Mouse (Mus musculus) myocyte (in vitro differentiated cells): ENCODE data around the gene Rpl11.

Source experiments
- CEBPB ChIP-seq: IDR thresholded peaks from 2 replicates; pipeline ENCODE4 v1.6.1; 2011; ENCODE audit warnings: mild to moderate bottlenecking, moderate library complexity; ENCODE audit not compliant: poor library complexity, insufficient read depth, severe bottlenecking
- E2F4 ChIP-seq: IDR thresholded peaks from one replicate; pipeline ENCODE4 v1.6.1; 2011; ENCODE audit warnings: mild to moderate bottlenecking, control low read depth, moderate library complexity; ENCODE audit not compliant: insufficient read depth
- MAX ChIP-seq: IDR thresholded peaks from one replicate; pipeline ENCODE4 v1.6.1; 2011; ENCODE audit warnings: low read depth, mild to moderate bottlenecking, control low read depth
- MYOD1 ChIP-seq, 3 experiments: IDR thresholded peaks; one replicate each; pipeline ENCODE4 v1.6.1; 2011; ENCODE audit warnings: control low read depth in 2 of 3, low read depth in 2 of 3, mild to moderate bottlenecking in 2 of 3, moderate library complexity in 1 of 3; ENCODE audit not compliant: insufficient read length in 2 of 3, control insufficient read depth in 1 of 3
- MYOG ChIP-seq, 3 experiments: IDR thresholded peaks; one replicate each; pipeline ENCODE4 v1.6.1; 2011; ENCODE audit warnings: control low read depth in 2 of 3, low read depth in 2 of 3, mild to moderate bottlenecking in 2 of 3; ENCODE audit not compliant: insufficient read length in 2 of 3, control insufficient read depth in 1 of 3, insufficient read depth in 1 of 3
- POLR2A ChIP-seq: IDR thresholded peaks from one replicate; pipeline ENCODE4 v1.6.1; 2011; ENCODE audit warnings: low read depth, mild to moderate bottlenecking, control low read depth, moderate library complexity; ENCODE audit not compliant: insufficient read length
- POLR2AphosphoS2 ChIP-seq: IDR thresholded peaks from one replicate; pipeline ENCODE4 v1.6.1; 2011; ENCODE audit warnings: low read depth, control low read depth; ENCODE audit not compliant: insufficient read length
- SRF ChIP-seq: IDR thresholded peaks from one replicate; pipeline ENCODE4 v1.6.1; 2011; ENCODE audit warnings: low read depth; ENCODE audit not compliant: control insufficient read depth, insufficient read length
- TCF12 ChIP-seq: IDR thresholded peaks from one replicate; pipeline ENCODE4 v1.6.1; 2011; ENCODE audit warnings: mild to moderate bottlenecking, control low read depth; ENCODE audit not compliant: poor library complexity, insufficient read depth, severe bottlenecking
- USF1 ChIP-seq: IDR thresholded peaks from one replicate; pipeline ENCODE4 v1.6.1; 2011; ENCODE audit warnings: low read depth, mild to moderate bottlenecking, control low read depth, moderate library complexity

DNA sequence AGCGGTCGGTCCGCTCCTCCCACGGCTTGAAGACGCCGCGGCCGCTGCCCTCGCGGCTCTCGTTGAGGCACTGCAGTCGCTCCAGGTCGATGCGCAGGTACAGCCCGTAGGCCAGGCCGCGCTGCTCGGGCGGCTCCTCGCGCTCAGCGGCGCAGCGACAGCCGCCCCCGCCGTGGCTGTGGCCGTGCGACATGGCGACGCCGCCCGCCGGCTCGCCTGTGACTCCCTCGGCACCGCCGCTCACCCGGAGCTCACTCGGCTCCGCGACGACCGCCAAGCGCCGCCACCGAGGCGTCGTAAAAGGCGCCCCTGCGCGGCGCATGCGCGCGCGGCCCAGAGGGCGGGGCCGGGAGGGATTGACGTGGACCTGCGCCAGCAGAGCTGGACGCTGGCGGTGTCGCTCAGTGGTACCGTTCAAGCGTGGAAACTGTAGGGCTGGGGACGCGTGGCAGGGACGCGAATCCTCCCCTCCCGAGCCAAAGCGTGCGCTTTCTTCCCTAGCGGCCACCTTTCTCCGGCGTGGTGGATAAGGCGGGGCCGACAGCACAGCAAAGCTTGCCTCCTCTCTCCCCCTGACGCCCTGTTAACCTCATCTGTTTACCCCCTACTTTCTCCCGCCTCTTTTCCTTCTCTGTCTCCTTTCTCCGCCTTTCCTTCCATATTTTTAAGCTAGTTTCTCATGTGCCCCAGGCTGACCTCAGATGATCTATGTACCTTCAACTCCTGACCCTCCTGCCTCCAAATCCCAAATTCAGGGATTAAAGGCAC, 66.1 kb downstream of the Rpl11 start, which contains the start of gene Pithd1:
- TF ChIP-seq POLR2A: no peak
- TF ChIP-seq POLR2AphosphoS2: peak; percentile 99
- TF ChIP-seq TCF12: no peak
- TF ChIP-seq CEBPB: no peak
- no peak for TF ChIP-seq MAX
- TF ChIP-seq USF1: no peak
- TF ChIP-seq E2F4: peak; percentile 76
- TF ChIP-seq MYOG (IDR thresholded peaks at IDR 0.05; ENCODE audit: control insufficient read depth in 1 of 3, insufficient read depth in 1 of 3, insufficient read length in 2 of 3, low read depth in 2 of 3): peak in 1 of 3 experiments; percentile 41
- peak in 1 of 3 experiments; percentile 16 for TF ChIP-seq MYOD1 (IDR thresholded peaks at IDR 0.05; ENCODE audit: control insufficient read depth in 1 of 3, insufficient read length in 2 of 3, low read depth in 2 of 3)
- TF ChIP-seq SRF: peak; percentile 66
